Mouse (Mus musculus): ENCODE results near the gene Mctp2. TPM values are rescaled to one million over a fixed set of nuclear protein-coding genes. Genes with fewer than 3 reads are reported as not detected.

Gene Mctp2
- polyA plus RNA-seq (2012; fragmentation: generic; extraction: Trizol): under 1 TPM; under 0.01 to 0.01 TPM

DNA sequence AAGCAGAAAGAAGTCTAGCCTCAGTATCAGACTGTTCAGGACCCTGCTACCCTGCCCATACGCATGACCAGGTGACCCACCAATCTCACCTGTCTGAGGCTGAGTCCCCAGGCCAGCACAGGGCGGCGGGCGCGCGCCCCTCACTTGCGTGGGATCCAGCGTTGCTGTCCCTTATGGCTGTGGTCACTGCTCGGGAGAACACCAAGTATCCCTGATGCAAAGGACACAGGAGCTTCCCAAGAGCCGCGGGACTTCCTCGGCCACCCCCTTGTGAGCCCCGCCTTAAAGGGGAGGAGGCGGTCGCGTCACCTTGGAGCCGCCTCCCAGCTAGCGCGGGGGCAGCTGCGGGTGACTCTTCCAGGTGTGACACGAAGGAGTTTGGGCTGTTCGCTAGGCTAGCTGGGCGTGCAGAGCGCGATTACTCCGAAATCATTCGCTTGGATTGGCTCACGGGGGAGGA lies at the start of gene Mctp2:
Mctp2 (minus strand) TSS at position 227 of the 460 bp plus-strand sequence.

All from C3H10T1/2 (cell line).